Mouse (Mus musculus): ENCODE measurements around the gene Fosb. TPM values are rescaled to one million over a fixed set of nuclear protein-coding genes. Genes with fewer than 3 reads are reported as not detected.

Fosb gene
- polyA plus RNA-seq (2015; fragmentation: Nextera tagmentation; extraction: Ambion mirVana), result 0.25 and 0.27 TPM in 2 replicates

DNA sequence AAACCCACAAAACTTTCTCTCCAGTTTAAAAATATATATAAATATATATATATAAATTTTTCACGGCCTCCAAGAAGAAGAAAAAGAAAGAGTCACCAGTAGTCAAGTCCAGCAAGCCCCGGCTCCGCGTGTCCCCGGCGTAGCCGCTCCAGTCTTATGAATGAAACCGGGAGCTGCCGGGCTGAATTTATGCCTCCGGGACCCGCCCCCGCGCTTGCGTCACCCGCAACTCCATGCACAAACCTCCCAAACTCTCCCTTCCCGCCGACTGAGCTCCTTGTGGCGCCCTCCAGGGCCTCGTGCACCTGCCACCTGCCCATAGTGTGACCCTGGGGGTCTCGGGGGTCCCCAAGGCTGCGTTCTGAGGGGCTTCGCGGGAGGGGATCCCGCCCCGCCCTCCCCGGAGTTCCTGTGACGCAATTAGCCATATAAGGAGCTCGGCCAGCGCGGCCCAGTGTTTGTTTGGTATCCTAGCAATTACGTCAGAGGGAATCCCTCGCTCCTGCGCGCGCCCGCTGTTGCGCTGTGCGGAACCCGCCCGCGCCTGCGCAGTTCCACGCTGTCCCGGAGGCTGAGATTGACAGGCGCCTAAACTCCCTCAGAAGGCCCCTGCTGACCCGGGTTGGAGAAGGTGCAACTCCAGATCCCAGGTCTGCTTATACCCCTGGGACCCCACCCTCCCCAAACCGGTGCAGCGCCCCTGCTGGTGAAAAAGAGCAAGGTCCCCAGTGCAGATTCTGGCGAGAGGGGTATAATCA lies at the start of gene Fosb:
Gene Fosb (minus strand): TSS at position 168 of the 758 bp plus-strand sequence.
- H3K4me3 ChIP-seq (replicated peaks; ENCODE audit: low read length), result peak within 1 kb of the TSS; percentile 73
- no peaks in the 10 kb centered on the region for H3K9me3 ChIP-seq (replicated peaks; ENCODE audit: control insufficient read depth, low read length)
- H3K9ac ChIP-seq (ENCODE audit: low read length), result peak within 1 kb of the TSS; percentile 74
- peak within 1 kb of the TSS; percentile 19 for H3K27ac ChIP-seq (ENCODE audit: low read length)
- under 1% methylated on average over 49 of the region's 49 CpGs for WGBS
- H3K27me3 ChIP-seq (ENCODE audit: control insufficient read depth, insufficient read depth, low read length), result peaks cover 18% of the 10 kb centered on the region
- ATAC-seq (ENCODE audit: insufficient read depth, low FRiP score), result peak; percentile 87
- no peaks in the 10 kb centered on the region for H3K36me3 ChIP-seq (ENCODE audit: control insufficient read depth, insufficient read depth, low read length)
- H3K4me2 ChIP-seq (ENCODE audit: low read depth, low read length), result peak within 1 kb of the TSS; percentile 100
- peaks cover 11% of the 10 kb centered on the region for H3K4me1 ChIP-seq (ENCODE audit: control insufficient read depth, insufficient read depth, low read length)

DNA sequence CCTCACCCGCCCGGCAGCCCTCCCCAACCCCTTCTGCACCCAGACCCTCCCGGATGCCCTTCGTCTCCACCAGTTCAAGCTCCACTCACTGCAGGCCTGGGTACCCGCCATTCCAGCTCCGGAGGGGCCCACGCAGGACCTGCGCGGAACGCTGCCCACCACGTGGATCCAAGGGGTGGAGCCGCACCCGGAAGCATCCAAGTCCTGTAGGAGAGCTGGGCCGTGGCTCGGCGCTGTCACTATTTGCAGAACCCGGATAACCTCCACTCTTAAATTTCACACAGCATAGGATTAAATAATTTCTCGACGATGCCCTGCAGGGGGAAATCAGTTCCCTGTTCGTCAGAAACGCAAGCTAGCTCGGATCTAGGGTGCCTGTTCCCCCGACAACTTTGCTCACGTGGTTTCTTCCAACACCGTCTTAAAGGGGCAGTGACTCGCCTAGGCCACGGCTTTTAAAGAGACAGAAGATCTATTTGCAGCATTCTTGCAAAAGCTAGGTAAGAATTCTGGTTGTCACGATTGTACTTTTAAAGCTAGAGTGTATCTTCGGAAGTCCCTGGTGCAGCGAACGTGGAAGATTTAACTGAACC lies 49.5 kb upstream of the Fosb start, which contains the start of the genes Cd3eap and Ppp1r13l:
Gene Cd3eap (minus strand): TSS at position 185 of the 593 bp plus-strand sequence.
Gene Ppp1r13l (plus strand): TSS at position 451 of the 593 bp plus-strand sequence.
- Histone ChIP-seq H3K4me3 (replicated peaks; ENCODE audit: low read length) (peak within 1 kb of the TSS; percentile 73), H3K9ac (ENCODE audit: low read length) (peak within 1 kb of the TSS; percentile 81), H3K27me3 (ENCODE audit: control insufficient read depth, insufficient read depth, low read length) (no peaks in the 10 kb centered on the region), H3K36me3 (ENCODE audit: control insufficient read depth, insufficient read depth, low read length) (0 out of 2 replicates have a peak, but pooled peaks cover 11% of the 10 kb centered on the region), H3K4me2 (ENCODE audit: low read depth, low read length) (peak within 1 kb of the TSS; percentile 87), H3K4me1 (ENCODE audit: control insufficient read depth, insufficient read depth, low read length) (peaks cover 36% of the 10 kb centered on the region), H3K27ac (ENCODE audit: low read length) (peak within 1 kb of the TSS; percentile 70), H3K9me3 (replicated peaks; ENCODE audit: control insufficient read depth, low read length) (no peaks in the 10 kb centered on the region)
- ATAC-seq (ENCODE audit: insufficient read depth, low FRiP score), result peak; percentile 65
- under 1% methylated on average over 31 of the region's 31 CpGs for WGBS

DNA sequence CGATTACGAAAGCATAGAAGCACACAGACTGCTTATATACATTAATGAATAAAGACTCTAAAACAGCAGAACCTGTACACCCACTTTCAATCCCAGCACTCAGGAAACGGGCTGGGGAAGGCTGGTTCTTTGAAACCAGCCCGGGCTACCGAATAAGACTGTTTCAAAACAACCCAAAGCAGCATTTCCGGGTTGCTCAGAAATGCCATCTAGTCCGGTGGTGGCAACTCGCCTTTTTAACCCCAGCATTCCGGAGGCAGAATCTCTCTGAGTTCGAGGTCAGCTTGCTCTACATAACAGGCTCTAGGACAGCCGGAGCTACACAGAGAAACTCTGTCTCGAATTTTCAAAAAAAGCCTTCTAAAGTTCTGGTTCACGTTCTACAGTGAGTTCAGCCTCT lies 48.8 kb upstream of the Fosb start:
- 0 out of 2 replicates have a peak, but pooled peaks cover 14% of the 10 kb centered on the region for H3K36me3 ChIP-seq (ENCODE audit: control insufficient read depth, insufficient read depth, low read length)
- no peaks in the 10 kb centered on the region for H3K27me3 ChIP-seq (ENCODE audit: control insufficient read depth, insufficient read depth, low read length)
- H3K4me1 ChIP-seq (ENCODE audit: control insufficient read depth, insufficient read depth, low read length), result peaks cover 31% of the 10 kb centered on the region
- no peaks in the 10 kb centered on the region for H3K9me3 ChIP-seq (replicated peaks; ENCODE audit: control insufficient read depth, low read length)
- peak overlapping the region; percentile 87 for H3K4me2 ChIP-seq (ENCODE audit: low read depth, low read length)
- H3K27ac ChIP-seq (ENCODE audit: low read length), result 0 out of 2 replicates have a peak overlapping the region, but pooled peaks have one; percentile 70
- no peak for ATAC-seq (ENCODE audit: insufficient read depth, low FRiP score)
- peak overlapping the region; percentile 73 for H3K4me3 ChIP-seq (replicated peaks; ENCODE audit: low read length)
- H3K9ac ChIP-seq (ENCODE audit: low read length), result peak overlapping the region; percentile 81
- 9% methylated on average over 13 of the region's 13 CpGs for WGBS

DNA sequence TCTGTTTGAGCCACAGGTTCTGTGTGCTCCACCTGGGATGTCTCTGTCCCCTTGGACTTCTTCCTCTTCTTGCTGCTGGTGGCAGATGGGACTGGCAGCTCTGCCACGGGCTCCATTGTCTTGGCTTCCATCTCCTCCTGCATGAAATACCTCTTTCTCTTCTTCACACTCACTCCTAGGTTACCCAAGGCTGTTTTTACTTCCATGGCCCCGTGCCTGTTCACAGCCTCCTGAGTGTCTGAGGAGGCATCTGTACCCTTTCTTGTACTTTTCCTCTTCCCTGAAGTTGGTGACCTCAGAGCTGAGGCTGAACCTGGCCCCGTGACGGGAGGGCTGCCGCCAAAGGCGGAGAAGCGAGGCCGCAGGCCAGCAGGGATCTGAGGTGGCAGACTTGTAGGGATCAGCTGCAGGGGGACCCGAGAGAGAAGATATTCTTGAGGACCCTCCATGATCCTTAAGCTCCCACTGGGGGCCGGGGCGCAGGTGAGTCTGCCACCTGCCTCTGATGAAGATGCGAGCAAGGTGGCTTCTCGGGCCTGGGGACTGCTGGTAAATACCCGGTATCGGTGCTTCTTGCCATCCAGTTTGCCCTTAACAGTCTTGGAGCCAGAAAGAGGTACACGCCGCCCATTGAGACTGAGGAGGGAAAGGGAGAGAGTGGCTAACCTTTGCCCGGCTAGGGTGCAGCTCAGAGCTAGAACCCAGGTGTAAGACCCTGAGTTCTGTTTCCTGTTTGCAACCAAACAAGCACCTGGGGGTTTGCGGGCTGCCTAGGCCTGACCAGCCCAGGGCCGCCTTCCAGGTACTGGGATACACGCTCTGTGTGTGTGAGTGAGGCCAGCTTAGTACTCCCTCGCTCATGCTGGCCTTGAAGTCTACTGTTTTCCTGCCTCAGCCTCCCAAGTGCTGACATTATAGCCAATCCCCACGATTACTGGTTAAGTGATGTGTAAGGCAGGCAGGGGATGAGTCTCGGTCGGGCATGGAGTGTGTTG lies 47.8 kb upstream of the Fosb start:
- Histone ChIP-seq H3K27ac (ENCODE audit: low read length) (no peak overlapping the region), H3K4me1 (ENCODE audit: control insufficient read depth, insufficient read depth, low read length) (peaks cover 28% of the 10 kb centered on the region), H3K4me2 (ENCODE audit: low read depth, low read length) (peak overlapping the region; percentile 87), H3K9ac (ENCODE audit: low read length) (peak overlapping the region; percentile 81; the same call in 1 of the 2 replicates), H3K36me3 (ENCODE audit: control insufficient read depth, insufficient read depth, low read length) (peaks cover 18% of the 10 kb centered on the region; the same call in 1 of the 2 replicates), H3K4me3 (replicated peaks; ENCODE audit: low read length) (peak overlapping the region; percentile 73; the same call in 1 of the 2 replicates), H3K9me3 (replicated peaks; ENCODE audit: control insufficient read depth, low read length) (no peaks in the 10 kb centered on the region), H3K27me3 (ENCODE audit: control insufficient read depth, insufficient read depth, low read length) (no peaks in the 10 kb centered on the region)
- 92% methylated on average over 25 of the region's 25 CpGs for WGBS
- ATAC-seq (ENCODE audit: insufficient read depth, low FRiP score), result no peak

DNA sequence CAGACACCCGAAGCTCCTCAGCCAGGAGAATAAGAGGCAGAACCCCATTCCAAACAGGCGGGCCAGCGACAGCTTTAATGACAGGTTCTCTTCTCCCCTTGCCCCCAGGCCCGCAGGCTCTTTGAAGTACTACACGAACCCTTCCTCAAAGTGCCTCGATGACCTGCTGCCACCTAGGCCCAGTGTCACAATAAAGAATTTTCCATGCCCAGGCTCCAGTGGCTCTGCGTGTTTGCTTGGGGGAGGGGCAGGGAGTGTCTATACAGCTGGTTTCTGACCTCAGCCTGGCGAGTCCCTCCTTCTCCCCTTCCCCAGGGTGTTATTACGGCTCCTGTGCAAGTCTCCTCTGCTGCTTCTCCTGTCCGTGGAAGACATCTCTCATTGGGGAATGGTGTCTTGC lies 46.5 kb upstream of the Fosb start:
- Histone ChIP-seq H3K4me3 (replicated peaks; ENCODE audit: low read length) (no peak overlapping the region), H3K9me3 (replicated peaks; ENCODE audit: control insufficient read depth, low read length) (no peaks in the 10 kb centered on the region), H3K4me1 (ENCODE audit: control insufficient read depth, insufficient read depth, low read length) (peaks cover 21% of the 10 kb centered on the region), H3K9ac (ENCODE audit: low read length) (no peak overlapping the region), H3K27ac (ENCODE audit: low read length) (no peak overlapping the region), H3K4me2 (ENCODE audit: low read depth, low read length) (no peak overlapping the region), H3K36me3 (ENCODE audit: control insufficient read depth, insufficient read depth, low read length) (peaks cover 18% of the 10 kb centered on the region; the same call in 1 of the 2 replicates), H3K27me3 (ENCODE audit: control insufficient read depth, insufficient read depth, low read length) (no peaks in the 10 kb centered on the region)
- ATAC-seq (ENCODE audit: insufficient read depth, low FRiP score), result no peak
- 65% methylated on average over 10 of the region's 10 CpGs for WGBS

DNA sequence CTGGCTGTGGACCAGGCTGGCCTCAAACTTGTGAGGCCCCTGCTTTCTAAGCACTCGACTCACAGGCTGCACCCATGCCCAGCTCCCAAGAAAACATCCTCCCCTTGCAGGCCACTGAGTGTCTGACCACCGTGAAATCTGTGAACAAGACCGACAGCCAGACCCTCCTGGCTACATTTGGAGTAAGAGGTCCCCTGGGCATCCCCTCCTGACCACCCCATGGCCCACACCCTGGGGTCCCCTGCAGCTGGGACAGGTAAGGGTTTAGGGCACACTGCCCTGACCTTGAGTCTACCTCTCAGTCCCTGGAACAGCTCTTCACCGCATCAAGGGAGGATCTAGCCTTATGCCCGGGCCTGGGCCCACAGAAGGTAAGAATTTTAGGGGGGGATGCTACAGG lies 45.1 kb upstream of the Fosb start:
- Histone ChIP-seq H3K4me2 (ENCODE audit: low read depth, low read length) (no peak overlapping the region), H3K9me3 (replicated peaks; ENCODE audit: control insufficient read depth, low read length) (no peaks in the 10 kb centered on the region), H3K36me3 (ENCODE audit: control insufficient read depth, insufficient read depth, low read length) (peaks cover 27% of the 10 kb centered on the region), H3K27ac (ENCODE audit: low read length) (no peak overlapping the region), H3K4me3 (replicated peaks; ENCODE audit: low read length) (no peak overlapping the region), H3K4me1 (ENCODE audit: control insufficient read depth, insufficient read depth, low read length) (peaks cover 15% of the 10 kb centered on the region), H3K9ac (ENCODE audit: low read length) (no peak overlapping the region), H3K27me3 (ENCODE audit: control insufficient read depth, insufficient read depth, low read length) (no peaks in the 10 kb centered on the region)
- WGBS, result 92% methylated on average over 5 of the region's 5 CpGs
- ATAC-seq (ENCODE audit: insufficient read depth, low FRiP score), result no peak

DNA sequence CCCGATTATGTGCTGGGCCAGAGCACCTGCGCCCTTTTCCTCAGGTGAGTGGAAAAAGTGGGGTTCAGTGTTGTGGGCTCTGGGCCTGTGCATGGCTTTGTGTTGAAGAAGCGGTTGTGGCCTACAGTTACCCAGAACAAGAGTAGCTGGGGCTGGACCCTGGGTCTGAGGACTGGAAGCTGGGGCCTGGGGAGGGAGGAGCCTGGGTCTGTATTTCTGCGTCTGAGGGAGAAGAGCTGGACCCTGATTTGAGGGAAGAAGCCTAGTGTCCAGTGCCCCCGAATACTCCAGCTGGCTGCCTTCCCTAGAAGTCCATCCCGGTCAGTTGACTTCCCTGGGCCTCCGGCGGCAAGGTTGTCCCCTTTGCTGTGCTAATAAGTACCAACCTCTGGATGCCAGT lies 40.4 kb upstream of the Fosb start:
- H3K9ac ChIP-seq (ENCODE audit: low read length), result no peak overlapping the region
- 95% methylated on average over 8 of the region's 8 CpGs for WGBS
- H3K4me1 ChIP-seq (ENCODE audit: control insufficient read depth, insufficient read depth, low read length), result peaks cover 8% of the 10 kb centered on the region; the same call in 1 of the 2 replicates
- no peak overlapping the region for H3K4me2 ChIP-seq (ENCODE audit: low read depth, low read length)
- no peak for ATAC-seq (ENCODE audit: insufficient read depth, low FRiP score)
- no peaks in the 10 kb centered on the region for H3K9me3 ChIP-seq (replicated peaks; ENCODE audit: control insufficient read depth, low read length)
- H3K27me3 ChIP-seq (ENCODE audit: control insufficient read depth, insufficient read depth, low read length), result no peaks in the 10 kb centered on the region
- H3K36me3 ChIP-seq (ENCODE audit: control insufficient read depth, insufficient read depth, low read length), result peaks cover 24% of the 10 kb centered on the region
- no peak overlapping the region for H3K27ac ChIP-seq (ENCODE audit: low read length)
- H3K4me3 ChIP-seq (replicated peaks; ENCODE audit: low read length), result no peak overlapping the region

DNA sequence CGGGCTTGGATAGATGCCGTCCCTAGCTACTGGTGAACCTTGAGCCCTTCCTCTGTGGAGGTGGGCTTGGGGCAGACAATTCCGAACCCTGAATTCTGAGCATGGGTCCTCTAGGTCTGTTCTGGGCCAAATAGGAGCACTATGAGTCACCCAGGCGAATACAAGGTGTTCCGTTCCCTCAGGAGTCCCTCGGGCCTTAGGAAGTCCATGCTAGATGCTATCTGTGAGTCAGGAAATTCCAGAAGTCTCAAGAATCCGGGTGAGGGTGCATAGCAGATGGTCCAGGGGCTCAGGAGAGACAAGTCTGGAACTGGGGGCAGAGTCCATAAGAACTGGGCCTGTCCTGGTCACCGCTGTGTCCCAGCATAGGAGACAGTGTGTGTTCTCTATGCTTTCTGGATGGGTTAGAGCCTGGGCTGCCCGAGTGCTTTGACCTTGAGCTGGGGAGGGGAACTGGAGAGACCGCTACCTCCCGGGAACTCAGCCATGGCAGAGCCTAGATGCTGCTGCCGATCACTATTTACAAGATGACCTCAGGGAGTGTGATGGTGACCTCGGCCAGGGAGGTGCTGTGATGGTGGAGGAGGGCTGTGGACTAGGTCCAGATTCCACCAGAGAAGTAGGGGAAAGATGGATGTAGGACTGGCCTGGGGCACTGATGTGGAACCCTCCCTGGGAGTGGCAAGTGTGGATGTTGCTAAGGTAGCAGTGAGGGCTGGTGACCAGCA lies 39.5 kb upstream of the Fosb start:
- Histone ChIP-seq H3K27me3 (ENCODE audit: control insufficient read depth, insufficient read depth, low read length) (no peaks in the 10 kb centered on the region), H3K36me3 (ENCODE audit: control insufficient read depth, insufficient read depth, low read length) (peaks cover 20% of the 10 kb centered on the region), H3K27ac (ENCODE audit: low read length) (no peak overlapping the region), H3K4me2 (ENCODE audit: low read depth, low read length) (no peak overlapping the region), H3K9ac (ENCODE audit: low read length) (no peak overlapping the region), H3K4me3 (replicated peaks; ENCODE audit: low read length) (no peak overlapping the region), H3K4me1 (ENCODE audit: control insufficient read depth, insufficient read depth, low read length) (peaks cover 11% of the 10 kb centered on the region; the same call in 1 of the 2 replicates), H3K9me3 (replicated peaks; ENCODE audit: control insufficient read depth, low read length) (no peaks in the 10 kb centered on the region)
- ATAC-seq (ENCODE audit: insufficient read depth, low FRiP score), result no peak
- WGBS, result 85% methylated on average over 13 of the region's 13 CpGs
